Comparison of ENCODE assay signal across 8 mouse cellular contexts in the genomic region with DNA sequence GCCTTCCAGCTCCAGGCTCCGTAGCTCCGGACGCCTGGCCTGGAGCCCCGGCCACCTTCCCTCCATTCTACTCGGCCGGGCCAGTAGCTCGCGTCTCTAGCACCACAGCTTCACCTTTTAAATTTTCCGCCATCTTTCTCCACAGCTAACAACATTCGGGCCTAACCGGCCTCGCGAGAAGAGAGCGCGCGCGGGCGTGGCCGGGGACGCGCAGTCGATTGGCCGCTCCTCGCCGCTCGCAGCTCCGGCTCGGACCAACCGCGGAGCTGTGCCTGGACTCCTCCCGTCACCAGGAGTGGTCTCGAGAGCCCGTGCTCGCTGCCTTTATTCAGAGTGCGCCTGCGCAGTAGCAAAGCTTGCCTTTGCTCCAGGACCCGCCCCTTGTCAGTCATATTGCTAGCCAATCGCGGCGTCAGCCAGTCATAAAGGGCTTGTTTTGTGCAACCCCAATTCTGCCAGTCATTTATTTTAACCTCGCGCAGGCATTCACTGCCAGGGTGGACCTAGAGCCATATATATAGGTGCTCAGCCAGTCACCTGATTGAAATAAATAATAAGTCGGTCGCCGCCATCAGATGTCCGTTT. TPM values are rescaled to one million over a fixed set of nuclear protein-coding genes. Genes with fewer than 3 reads are reported as not detected.
DNase-seq lines count a peak whose midpoint lies in the region; ATAC-seq and TF ChIP-seq lines count a peak whose summit lies in the region.

Suv39h1 (minus strand) TSS at position 331 of the 585 bp plus-strand sequence.

- peak within 1 kb of the TSS; percentile 91 for H3K27ac ChIP-seq in embryonic facial prominence, embryonic 13.5 days
- peak within 1 kb of the TSS; percentile 53 for H3K27ac ChIP-seq in kidney, adult 2 months (ENCODE audit: insufficient read depth, low read depth, low read length)
- peak within 1 kb of the TSS; percentile 92 for H3K27ac ChIP-seq in limb, embryonic 12.5 days
- H3K27ac ChIP-seq in midbrain, embryonic 15.5 days, result peak within 1 kb of the TSS; percentile 86
- peak within 1 kb of the TSS; percentile 83 for H3K27ac ChIP-seq in spleen, adult 2 months (ENCODE audit: insufficient read depth, low read length)

- 24% methylated on average over 46 of the region's 46 CpGs for WGBS in embryonic facial prominence, embryonic 13.5 days
- under 1% methylated on average over 45 of the region's 46 CpGs for WGBS in kidney, adult 2 months
- 17% methylated on average over 46 of the region's 46 CpGs for WGBS in limb, embryonic 12.5 days
- WGBS in midbrain, embryonic 15.5 days, result 19% methylated on average over 36 of the region's 46 CpGs
- WGBS in spleen, adult 2 months, result 28% methylated on average over 46 of the region's 46 CpGs

- peak within 1 kb of the TSS; percentile 55 for H3K4me3 ChIP-seq in embryonic facial prominence, embryonic 13.5 days
- peak within 1 kb of the TSS; percentile 68 for H3K4me3 ChIP-seq in kidney, adult 2 months (ENCODE audit: insufficient read depth, low read depth, low read length)
- peak within 1 kb of the TSS; percentile 55 for H3K4me3 ChIP-seq in limb, embryonic 12.5 days (replicated peaks)
- peak within 1 kb of the TSS; percentile 54 for H3K4me3 ChIP-seq in midbrain, embryonic 15.5 days
- H3K4me3 ChIP-seq in spleen, adult 2 months (ENCODE audit: extremely low read depth, insufficient read depth, insufficient read length), result peak within 1 kb of the TSS; percentile 76

- no peak for TF ChIP-seq CTCF in kidney, adult 2 months (conservative IDR thresholded peaks at IDR 0.05; ENCODE audit: insufficient read depth, insufficient read length, low read depth, low read length)
- no peak for TF ChIP-seq CTCF in spleen, adult 2 months (IDR thresholded peaks at IDR 0.05; ENCODE audit: extremely low read depth, insufficient read depth, insufficient read length, insufficient replicate concordance)

- H3K4me2 ChIP-seq in embryonic facial prominence, embryonic 13.5 days, result peak within 1 kb of the TSS; percentile 57
- H3K4me2 ChIP-seq in limb, embryonic 12.5 days, result peak within 1 kb of the TSS; percentile 55
- peak within 1 kb of the TSS; percentile 53 for H3K4me2 ChIP-seq in midbrain, embryonic 15.5 days

- peaks cover 4% of the 10 kb centered on the region; the same call in 1 of the 2 replicates for H3K4me1 ChIP-seq in embryonic facial prominence, embryonic 13.5 days
- peaks cover 3% of the 10 kb centered on the region; the same call in 1 of the 2 replicates for H3K4me1 ChIP-seq in kidney, adult 2 months (ENCODE audit: control insufficient read depth, insufficient read depth, low read length)
- 0 out of 2 replicates have a peak, but pooled peaks cover 4% of the 10 kb centered on the region for H3K4me1 ChIP-seq in limb, embryonic 12.5 days (replicated peaks)
- H3K4me1 ChIP-seq in midbrain, embryonic 15.5 days, result peaks cover 7% of the 10 kb centered on the region; the same call in 1 of the 2 replicates
- peaks cover 2% of the 10 kb centered on the region; the same call in 1 of the 2 replicates for H3K4me1 ChIP-seq in spleen, adult 2 months (ENCODE audit: control insufficient read depth, insufficient read depth, insufficient read length)

- H3K9ac ChIP-seq in embryonic facial prominence, embryonic 13.5 days, result peak within 1 kb of the TSS; percentile 77
- peak within 1 kb of the TSS; percentile 68 for H3K9ac ChIP-seq in limb, embryonic 12.5 days (replicated peaks)
- H3K9ac ChIP-seq in midbrain, embryonic 15.5 days, result peak within 1 kb of the TSS; percentile 41

- peak; percentile 12 for TF ChIP-seq POLR2A in kidney, adult 2 months (IDR thresholded peaks at IDR 0.05; ENCODE audit: low read depth, low read length)
- TF ChIP-seq POLR2A in spleen, adult 2 months (IDR thresholded peaks at IDR 0.05; ENCODE audit: low read depth, low read length), result no peak

- DNase-seq in 3134 (ENCODE audit: extremely low read depth, insufficient read length, low spot score), result peak; percentile 97
- peak; percentile 93 to 94 for DNase-seq in adrenal gland, postnatal 36 days
- DNase-seq in heart, adult 18-20 months, result peak; percentile 89 to 97
- DNase-seq in kidney, adult 2 months, result peak; percentile 98
- peak; percentile 88 to 92 for DNase-seq in spleen, adult 2 months (ENCODE audit: low read depth in 1 of 2, low spot score in 2 of 2)

- no peaks in the 10 kb centered on the region for H3K27me3 ChIP-seq in embryonic facial prominence, embryonic 13.5 days
- no peaks in the 10 kb centered on the region for H3K27me3 ChIP-seq in kidney, adult 2 months (replicated peaks; ENCODE audit: control insufficient read depth, insufficient read depth, low read length)
- no peaks in the 10 kb centered on the region for H3K27me3 ChIP-seq in limb, embryonic 12.5 days
- H3K27me3 ChIP-seq in midbrain, embryonic 15.5 days (replicated peaks), result no peaks in the 10 kb centered on the region
- no peaks in the 10 kb centered on the region for H3K27me3 ChIP-seq in spleen, adult 2 months (ENCODE audit: control insufficient read depth, insufficient read depth, low read length)

- peak; percentile 93 for ATAC-seq in embryonic facial prominence, embryonic 13.5 days (ENCODE audit: insufficient number of reproducible peaks, insufficient read depth, low FRiP score, low TSS enrichment, low read depth)
- peak; percentile 97 for ATAC-seq in limb, embryonic 12.5 days (ENCODE audit: insufficient number of reproducible peaks, insufficient read depth, low FRiP score, low TSS enrichment, low read depth)
- peak; percentile 97 for ATAC-seq in midbrain, embryonic 15.5 days (replicated peaks)

- peaks cover 11% of the 10 kb centered on the region; the same call in 1 of the 2 replicates for H3K36me3 ChIP-seq in embryonic facial prominence, embryonic 13.5 days
- H3K36me3 ChIP-seq in kidney, adult 2 months (ENCODE audit: control insufficient read depth, insufficient read depth, low read length), result no peaks in the 10 kb centered on the region
- H3K36me3 ChIP-seq in limb, embryonic 12.5 days, result peaks cover 16% of the 10 kb centered on the region; the same call in 1 of the 2 replicates
- no peaks in the 10 kb centered on the region for H3K36me3 ChIP-seq in midbrain, embryonic 15.5 days (replicated peaks)
- H3K36me3 ChIP-seq in spleen, adult 2 months (ENCODE audit: control insufficient read depth, insufficient read depth, low read length), result peaks cover 1% of the 10 kb centered on the region; the same call in 1 of the 2 replicates

- H3K9me3 ChIP-seq in embryonic facial prominence, embryonic 13.5 days, result no peaks in the 10 kb centered on the region
- no peaks in the 10 kb centered on the region for H3K9me3 ChIP-seq in limb, embryonic 12.5 days
- H3K9me3 ChIP-seq in midbrain, embryonic 15.5 days, result no peaks in the 10 kb centered on the region

RNA-seq across cellular contexts. Expression of gene Suv39h1, which starts in this region (rescaled TPM):
- 10 to 100 TPM; 11.0 to 15.1 TPM for total RNA-seq in adrenal gland, postnatal 36 days (2021)
- polyA plus RNA-seq in embryonic facial prominence, embryonic 13.5 days (2015; fragmentation: Nextera tagmentation; extraction: Ambion mirVana), result 64.7 and 68.5 TPM in 2 replicates
- total RNA-seq in heart, adult 18-20 months (2021), result 1 to 10 TPM; 4.0 to 4.5 TPM
- polyA plus RNA-seq in kidney, adult 2 months (2012; rRNA removed), result 7.6 and 8.4 TPM in 2 replicates
- polyA plus RNA-seq in limb, embryonic 12.5 days (2016; fragmentation: Nextera tagmentation; extraction: Ambion mirVana), result 87.7 and 90.6 TPM in 2 replicates
- polyA plus RNA-seq in midbrain, embryonic 15.5 days (2015; fragmentation: Nextera tagmentation; extraction: Ambion mirVana), result 40.7 and 42.0 TPM in 2 replicates
- 14.1 and 17.4 TPM in 2 replicates for polyA plus RNA-seq in spleen, adult 2 months (2012; rRNA removed)

Comparison
In these comparisons a context has a peak if more than half of its experiments do, and no peak if none do; other contexts are left out.
1. Peak in every context shown above with its lines: DNase-seq, ATAC-seq, H3K4me3 ChIP-seq and H3K27ac ChIP-seq.